8 mouse cellular contexts compared by ENCODE assay signal in the genomic region with DNA sequence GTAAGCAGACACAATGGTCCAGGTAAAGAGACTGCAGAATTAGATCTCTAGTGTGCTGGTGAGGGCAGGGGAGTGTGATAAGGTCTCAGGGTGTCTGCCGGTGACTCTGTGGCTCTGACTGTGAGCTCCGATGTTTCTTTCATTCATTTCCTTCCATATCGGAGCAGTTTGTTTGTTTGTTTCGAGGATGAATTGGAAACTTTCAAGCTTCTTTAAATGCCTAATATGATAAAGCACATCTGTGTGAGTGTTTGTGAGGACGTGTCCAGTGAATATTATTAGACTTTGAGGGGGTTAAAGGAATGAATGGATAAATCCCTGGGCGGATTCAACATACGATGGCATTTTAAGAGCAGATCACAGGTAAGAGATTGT. TPM values are rescaled to one million over a fixed set of nuclear protein-coding genes. Genes with fewer than 3 reads are reported as not detected.
DNase-seq lines count a peak whose midpoint lies in the region; ATAC-seq lines count a peak whose summit lies in the region.

No protein-coding gene starts in this region.

- 25% methylated on average over 7 of the region's 7 CpGs for WGBS in heart, embryonic 15.5 days
- 24% methylated on average over 7 of the region's 7 CpGs for WGBS in hindbrain, embryonic 10.5 days
- 15% methylated on average over 7 of the region's 7 CpGs for WGBS in midbrain, embryonic 13.5 days

- ATAC-seq in heart, embryonic 15.5 days (replicated peaks; ENCODE audit: insufficient number of reproducible peaks, insufficient read depth, low FRiP score, low read depth) = no peak
- ATAC-seq in midbrain, embryonic 13.5 days = no peak

- peak overlapping the region; percentile 78 for H3K4me3 ChIP-seq in heart, embryonic 15.5 days
- peak overlapping the region; percentile 64 for H3K4me3 ChIP-seq in hindbrain, embryonic 10.5 days
- peak overlapping the region; percentile 62 for H3K4me3 ChIP-seq in midbrain, embryonic 13.5 days (replicated peaks)

- peak overlapping the region; percentile 63 for H3K4me2 ChIP-seq in heart, embryonic 15.5 days
- peak overlapping the region; percentile 50 for H3K4me2 ChIP-seq in midbrain, embryonic 13.5 days (replicated peaks)

- H3K4me1 ChIP-seq in heart, embryonic 15.5 days (replicated peaks) = peaks cover 14% of the 10 kb centered on the region
- H3K4me1 ChIP-seq in hindbrain, embryonic 10.5 days (replicated peaks) = peaks cover 24% of the 10 kb centered on the region
- peaks cover 10% of the 10 kb centered on the region for H3K4me1 ChIP-seq in midbrain, embryonic 13.5 days (replicated peaks)

- H3K27me3 ChIP-seq in heart, embryonic 15.5 days = no peaks in the 10 kb centered on the region
- no peaks in the 10 kb centered on the region for H3K27me3 ChIP-seq in hindbrain, embryonic 10.5 days (ENCODE audit: insufficient read depth, poor library complexity, severe bottlenecking)
- H3K27me3 ChIP-seq in midbrain, embryonic 13.5 days = no peaks in the 10 kb centered on the region

- no peak for DNase-seq in heart, adult 18-20 months
- DNase-seq in ES-CJ7 (ENCODE audit: low read depth, low spot score) = peak; percentile 45
- DNase-seq in hindbrain, embryonic 10.5 days (ENCODE audit: low spot score) = no peak
- no peak for DNase-seq in adrenal gland, postnatal 4 days (ENCODE audit: low spot score in 2 of 2)
- DNase-seq in frontal cortex, postnatal 10 days (ENCODE audit: low spot score in 2 of 2) = no peak
- no peak for DNase-seq in right cerebral cortex, adult 18-20 months

- H3K9me3 ChIP-seq in heart, embryonic 15.5 days (replicated peaks) = no peaks in the 10 kb centered on the region
- H3K9me3 ChIP-seq in hindbrain, embryonic 10.5 days = no peaks in the 10 kb centered on the region
- H3K9me3 ChIP-seq in midbrain, embryonic 13.5 days = no peaks in the 10 kb centered on the region

- H3K27ac ChIP-seq in heart, embryonic 15.5 days = peak overlapping the region; percentile 90; the same call in 1 of the 2 replicates
- peak overlapping the region; percentile 87 for H3K27ac ChIP-seq in hindbrain, embryonic 10.5 days
- H3K27ac ChIP-seq in midbrain, embryonic 13.5 days = peak overlapping the region; percentile 84

- no peak overlapping the region for H3K9ac ChIP-seq in heart, embryonic 15.5 days
- H3K9ac ChIP-seq in midbrain, embryonic 13.5 days (replicated peaks) = peak overlapping the region; percentile 62

- H3K36me3 ChIP-seq in heart, embryonic 15.5 days = no peaks in the 10 kb centered on the region
- H3K36me3 ChIP-seq in hindbrain, embryonic 10.5 days = no peaks in the 10 kb centered on the region
- no peaks in the 10 kb centered on the region for H3K36me3 ChIP-seq in midbrain, embryonic 13.5 days

RNA-seq across cellular contexts. Expression of gene Klrb1c, which starts 10.9 kb away (rescaled TPM):
- polyA plus RNA-seq in heart, embryonic 15.5 days (2015; fragmentation: Nextera tagmentation; extraction: Ambion mirVana) = 0.10 and 0.11 TPM in 2 replicates
- total RNA-seq in heart, adult 18-20 months (2021) = not detected
- polyA plus RNA-seq in hindbrain, embryonic 10.5 days (2016; fragmentation: Nextera tagmentation; extraction: Ambion mirVana) = not detected in 2 replicates
- not detected in 2 replicates for polyA plus RNA-seq in midbrain, embryonic 13.5 days (2015; fragmentation: Nextera tagmentation; extraction: Ambion mirVana)
- under 1 TPM; 0.11 to 0.25 TPM for total RNA-seq in adrenal gland, postnatal 4 days (2021)

RNA-seq across cellular contexts. Expression of gene Gm44511, which starts 26.2 kb away (rescaled TPM):
- polyA plus RNA-seq in heart, embryonic 15.5 days (2015; fragmentation: Nextera tagmentation; extraction: Ambion mirVana) = not detected in 2 replicates
- not detected for total RNA-seq in heart, adult 18-20 months (2021)
- not detected in 2 replicates for polyA plus RNA-seq in hindbrain, embryonic 10.5 days (2016; fragmentation: Nextera tagmentation; extraction: Ambion mirVana)
- not detected in 2 replicates for polyA plus RNA-seq in midbrain, embryonic 13.5 days (2015; fragmentation: Nextera tagmentation; extraction: Ambion mirVana)
- not detected for total RNA-seq in adrenal gland, postnatal 4 days (2021)

RNA-seq across cellular contexts. Expression of gene Klrb1b, which starts 26.2 kb away (rescaled TPM):
- 0.15 and 0.37 TPM in 2 replicates for polyA plus RNA-seq in heart, embryonic 15.5 days (2015; fragmentation: Nextera tagmentation; extraction: Ambion mirVana)
- total RNA-seq in heart, adult 18-20 months (2021) = under 1 TPM; 0.21 to 0.45 TPM
- not detected in 2 replicates for polyA plus RNA-seq in hindbrain, embryonic 10.5 days (2016; fragmentation: Nextera tagmentation; extraction: Ambion mirVana)
- not detected in 2 replicates for polyA plus RNA-seq in midbrain, embryonic 13.5 days (2015; fragmentation: Nextera tagmentation; extraction: Ambion mirVana)
- under 1 TPM in 1 of 2 experiments, not detected in 1; 0.79 TPM for total RNA-seq in adrenal gland, postnatal 4 days (2021)
